Mouse (Mus musculus): ENCODE data around the gene Slc39a8. TPM values are rescaled to one million over a fixed set of nuclear protein-coding genes. Genes with fewer than 3 reads are reported as not detected.

Gene Slc39a8
- total RNA-seq, 2 experiments from 2014 or later = 14.3 to 14.4 TPM

DNA sequence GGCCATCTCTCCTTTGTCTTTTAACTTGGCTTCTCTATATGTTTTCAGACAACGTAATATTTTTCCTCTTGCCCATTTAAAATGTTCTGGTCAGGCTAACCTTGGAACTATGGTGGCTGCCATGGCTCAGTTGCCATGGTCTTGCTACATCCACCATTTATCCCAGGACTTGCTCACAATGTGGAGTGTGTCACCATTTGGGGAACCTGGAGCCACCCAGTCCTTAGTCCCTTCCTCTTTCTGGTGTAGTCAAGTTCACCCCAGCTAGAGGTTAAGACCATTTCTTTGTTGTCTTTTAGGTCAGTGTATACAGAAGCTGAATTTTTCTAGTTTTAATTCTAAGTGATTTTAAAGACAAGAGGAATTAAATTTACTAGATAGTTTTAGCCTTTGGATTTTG lies 80.7 kb downstream of the Slc39a8 start:
- DNase-seq = no peak
- intact Hi-C loops (cut with DNase I) = no loop called here

DNA sequence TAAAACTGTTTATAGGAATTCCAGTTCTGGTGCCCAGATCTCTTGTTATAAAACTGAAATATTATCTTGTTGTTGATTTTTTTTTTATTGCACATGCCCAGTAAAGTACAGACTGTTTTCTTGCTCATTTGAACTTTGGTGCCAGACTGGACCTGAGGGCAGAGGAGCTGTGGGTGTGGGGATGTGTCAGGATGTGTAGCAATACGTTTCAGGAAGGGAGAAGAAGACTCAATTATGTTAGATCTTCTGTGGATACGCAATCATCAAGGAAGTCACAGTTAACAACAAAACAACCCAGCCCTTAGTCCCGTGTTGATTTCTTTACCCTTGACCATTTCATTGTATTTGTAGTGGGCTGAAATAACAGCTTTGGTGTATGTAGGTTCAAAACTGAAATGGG lies 81.9 kb downstream of the Slc39a8 start:
- intact Hi-C loops (cut with DNase I) = no loop called here
- no peak for DNase-seq

DNA sequence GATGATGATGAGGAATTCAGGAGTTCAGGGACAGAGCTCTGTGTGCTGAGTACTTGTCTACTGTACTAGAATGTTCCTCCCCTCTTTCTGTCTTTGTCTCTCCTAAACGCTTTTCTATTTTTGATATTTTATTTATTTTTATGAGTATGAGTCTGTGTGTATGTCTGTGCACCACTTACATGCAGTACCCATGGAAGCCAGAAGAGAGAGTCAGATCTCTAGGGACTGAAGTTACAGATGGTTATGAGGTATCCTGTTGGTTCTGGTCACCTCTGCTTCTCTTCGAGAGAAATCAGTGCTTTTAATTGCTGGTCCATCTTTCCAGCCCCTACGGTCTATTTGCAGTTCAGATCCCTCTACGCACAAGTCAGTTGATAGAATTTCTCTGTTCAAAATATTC lies 90.9 kb downstream of the Slc39a8 start:
- DNase-seq = no peak
- intact Hi-C loops (cut with DNase I) = no loop called here

DNA sequence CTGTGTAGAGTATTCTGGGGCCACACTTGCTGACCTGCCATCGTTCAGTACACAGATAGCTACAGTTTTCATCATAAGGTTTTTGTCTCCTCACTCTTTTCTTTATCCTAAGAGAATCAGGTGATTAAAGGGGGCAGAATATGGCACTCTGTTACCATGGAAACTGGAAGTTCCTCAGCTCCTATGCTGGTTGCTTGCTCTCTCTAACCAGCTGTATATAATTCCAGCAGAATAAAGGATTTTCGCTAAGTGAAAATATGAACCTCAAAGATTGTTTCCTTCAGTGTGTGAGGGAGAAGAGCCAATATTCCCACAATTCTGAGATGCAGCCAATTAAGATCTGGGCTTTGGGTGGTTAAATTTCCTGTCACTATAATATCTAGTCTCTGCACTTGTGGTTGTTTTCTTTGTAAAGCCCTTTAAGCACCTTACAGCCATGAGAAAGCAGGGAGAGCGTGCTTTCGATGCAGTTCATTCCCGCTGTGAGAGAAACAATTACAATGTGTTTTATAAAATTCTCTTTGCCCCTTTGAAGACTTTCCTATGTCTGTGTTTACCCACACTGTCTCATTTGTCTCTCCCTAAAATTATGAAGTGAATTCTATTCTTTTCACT lies 93.6 kb downstream of the Slc39a8 start:
- DNase-seq = no peak
- intact Hi-C loops (cut with DNase I) = no loop called here

DNA sequence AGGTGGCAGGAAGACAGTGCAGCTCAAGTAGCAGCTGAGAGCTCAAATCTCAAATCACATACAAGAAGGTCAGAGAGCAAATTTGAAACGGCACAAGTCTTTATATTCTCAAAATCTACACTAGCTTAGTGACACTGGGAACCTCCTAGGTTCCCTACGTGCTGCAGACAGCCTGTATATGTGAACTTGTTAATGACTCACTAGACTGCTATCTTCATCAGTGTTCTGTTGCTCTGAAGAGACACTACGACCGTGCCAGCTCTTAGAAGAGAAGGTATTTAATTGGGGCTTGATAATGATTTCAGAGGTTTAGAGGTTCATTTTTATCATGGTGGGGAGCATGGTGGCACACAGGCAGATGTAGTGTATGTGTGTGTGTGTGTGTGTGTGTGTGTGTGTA lies 94.2 kb downstream of the Slc39a8 start:
- no peak for DNase-seq
- intact Hi-C loops (cut with DNase I) = no loop called here

DNA sequence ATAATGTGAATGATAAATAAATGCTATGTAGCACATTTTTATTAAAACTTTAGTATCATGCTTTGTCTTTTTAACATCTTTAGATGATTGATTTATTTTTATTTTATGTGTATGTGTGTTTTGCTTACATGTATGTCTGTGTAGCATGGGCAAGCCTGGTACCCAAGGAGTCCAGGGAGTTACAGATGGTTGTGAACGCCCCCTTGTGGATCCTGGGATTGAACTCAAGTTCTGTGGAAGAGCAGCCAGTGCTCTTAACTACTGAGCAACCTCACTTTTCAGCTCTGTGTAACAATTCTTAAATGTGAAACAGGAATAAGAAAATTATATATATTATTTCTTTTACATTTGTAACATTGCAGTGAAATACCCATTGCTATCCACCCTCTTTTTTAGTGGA lies 101.7 kb downstream of the Slc39a8 start:
- no peak for DNase-seq
- intact Hi-C loops (cut with DNase I) = no loop called here

DNA sequence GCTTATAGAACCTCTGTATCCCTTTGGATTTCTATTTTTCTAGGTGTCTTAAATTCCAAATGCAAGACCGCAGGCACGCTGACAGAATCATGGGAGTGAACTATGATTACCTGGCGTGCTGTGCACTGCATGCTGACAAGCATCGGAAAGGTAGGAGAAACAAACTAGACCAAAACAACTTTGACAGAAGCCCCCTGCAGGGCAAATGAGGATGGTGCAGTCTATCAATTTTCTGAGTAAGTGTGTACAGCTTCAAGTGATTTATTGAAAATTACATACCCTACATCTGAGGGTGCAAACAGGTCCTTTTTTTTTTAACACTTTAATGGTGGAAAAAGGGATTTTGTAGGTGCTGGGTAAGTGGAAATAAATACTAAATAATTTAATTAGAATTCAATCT lies 103.1 kb downstream of the Slc39a8 start:
- intact Hi-C loops (cut with DNase I) = no loop called here
- no peak for DNase-seq

DNA sequence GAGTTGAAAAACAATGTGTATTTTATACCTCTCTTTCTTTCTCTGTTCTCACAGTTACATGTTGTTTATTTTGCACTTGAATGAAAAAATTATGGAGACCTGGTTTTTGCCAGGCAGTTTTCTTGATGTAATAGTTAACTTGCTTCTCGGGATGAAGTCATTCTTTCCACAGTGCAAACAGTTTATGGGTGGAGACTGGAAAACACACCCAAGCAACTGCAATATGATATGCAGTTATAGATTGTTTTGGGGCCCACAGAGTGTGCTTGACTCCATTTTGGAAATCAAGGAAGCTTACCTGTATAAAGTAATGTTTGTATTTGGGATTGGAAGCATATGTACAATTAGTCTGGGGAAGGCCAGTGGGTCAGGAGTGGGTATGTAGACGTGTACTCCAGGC lies 112.4 kb downstream of the Slc39a8 start:
- intact Hi-C loops (cut with DNase I) = no loop called here
- DNase-seq = no peak

Other genes with a start within 250 kb of the Slc39a8 start
- 10 to 100 TPM; 19.3 to 20.5 TPM for gene Nfkb1, start 133.7 kb upstream of the Slc39a8 start, total RNA-seq (2021)

Measured in left cerebral cortex, postnatal 4 days (tissue).